Mouse (Mus musculus) small intestine, adult 2 months (tissue): ENCODE measurements around the gene Slc22a5.

Experiments used
- CTCF ChIP-seq: fragments of 200-500 bp; IDR thresholded peaks from 2 replicates; pipeline ENCODE4 v1.5.1; 2012; ENCODE audit warnings: low read depth, mild to moderate bottlenecking, control low read depth, inconsistent platforms, low read length, moderate library complexity, mixed read lengths; ENCODE audit not compliant: insufficient replicate concordance, insufficient read length; ENCODE audit errors: extremely low read depth
- POLR2A ChIP-seq: fragments of 200-500 bp; IDR thresholded peaks from 2 replicates; pipeline ENCODE4 v1.6.1; 2012; ENCODE audit warnings: low read depth, mild to moderate bottlenecking, control low read depth, inconsistent platforms, low read length, moderate library complexity

- TF ChIP-seq POLR2A (no peak), CTCF (no peak)
These were observed 45.8 kb downstream of the Slc22a5 start for GRCm38 (mm10) chr11:53845680-53846079.
